In the genomic region with DNA sequence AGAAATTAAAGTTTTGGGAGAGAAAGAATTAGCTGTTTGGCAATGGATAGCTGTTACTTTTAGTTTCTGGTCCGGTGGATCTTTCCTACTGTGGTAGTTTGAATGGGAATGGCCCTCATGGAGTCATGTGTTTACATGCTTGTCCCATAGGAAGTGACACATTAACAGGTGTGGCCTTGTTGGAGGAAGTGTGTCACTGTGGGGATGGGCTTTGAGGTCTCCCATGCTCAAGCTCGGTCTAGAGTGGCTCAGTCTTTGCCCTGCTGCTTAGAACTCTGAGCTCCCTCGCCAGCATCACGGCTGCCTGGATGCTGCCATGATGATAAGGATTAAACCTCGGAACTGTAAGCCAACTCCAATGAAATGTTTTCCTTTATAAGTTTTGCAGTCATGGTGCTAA, we compare ENCODE assay signal across 13 mouse cellular contexts. TPM values are rescaled to one million over a fixed set of nuclear protein-coding genes. Genes with fewer than 3 reads are reported as not detected.
DNase-seq lines count a peak whose midpoint lies in the region; ATAC-seq and TF ChIP-seq lines count a peak whose summit lies in the region.
"Had no signal": no experiment of that assay in that cellular context is flagged by ENCODE, and none has a peak within 500 bp of the region (broad histone marks: within the 10 kb centered on the region; RNA-seq: fewer than 3 reads in every experiment).

No protein-coding gene starts in this region.

- no peak overlapping the region for H3K9ac ChIP-seq in hindbrain, postnatal 0 days (replicated peaks; ENCODE audit: low read length)
- H3K9ac ChIP-seq in hindbrain, embryonic 14.5 days = no peak overlapping the region
- no peak overlapping the region for H3K9ac ChIP-seq in neural tube, embryonic 12.5 days
- no peak overlapping the region for H3K9ac ChIP-seq in limb, embryonic 13.5 days
- H3K9ac ChIP-seq in stomach, embryonic 16.5 days (ENCODE audit: low read length) = no peak overlapping the region

- no peaks in the 10 kb centered on the region for H3K27me3 ChIP-seq in hindbrain, postnatal 0 days (ENCODE audit: insufficient read depth, low read length)
- H3K27me3 ChIP-seq in hindbrain, embryonic 14.5 days (ENCODE audit: control insufficient read depth, insufficient read depth, low read length) = no peaks in the 10 kb centered on the region
- no peaks in the 10 kb centered on the region for H3K27me3 ChIP-seq in neural tube, embryonic 12.5 days (replicated peaks)
- no peaks in the 10 kb centered on the region for H3K27me3 ChIP-seq in limb, embryonic 13.5 days
- H3K27me3 ChIP-seq in stomach, embryonic 16.5 days (ENCODE audit: control insufficient read depth, insufficient read depth, low read length) = no peaks in the 10 kb centered on the region

- H3K4me3 ChIP-seq in hindbrain, postnatal 0 days (ENCODE audit: low read length) = no peak overlapping the region
- no peak overlapping the region for H3K4me3 ChIP-seq in hindbrain, embryonic 14.5 days (replicated peaks; ENCODE audit: low read length)
- no peak overlapping the region for H3K4me3 ChIP-seq in neural tube, embryonic 12.5 days
- H3K4me3 ChIP-seq in limb, embryonic 13.5 days = no peak overlapping the region
- no peak overlapping the region for H3K4me3 ChIP-seq in stomach, embryonic 16.5 days (replicated peaks; ENCODE audit: low read length)

- no peak for DNase-seq in hindbrain, postnatal 0 days (ENCODE audit: low spot score)
- DNase-seq in hindbrain, embryonic 14.5 days (ENCODE audit: low spot score) = no peak
- no peak for DNase-seq in neural tube, embryonic 10.5 days (ENCODE audit: extremely low spot score, low spot score)
- no peak for DNase-seq in testis, postnatal 10 days (ENCODE audit: low spot score)
- DNase-seq in gastrocnemius, postnatal 4 days (ENCODE audit: low spot score in 2 of 2) = no peak
- DNase-seq: cerebellum, postnatal 25 days; heart, postnatal 36 days; lung, adult 2 months; right cerebral cortex, postnatal 4 days had no signal

- 75% methylated on average over 5 of the region's 5 CpGs for WGBS in hindbrain, postnatal 0 days
- 88% methylated on average over 5 of the region's 5 CpGs for WGBS in hindbrain, embryonic 14.5 days
- 87% methylated on average over 5 of the region's 5 CpGs for WGBS in neural tube, embryonic 12.5 days
- WGBS in limb, embryonic 13.5 days = 84% methylated on average over 5 of the region's 5 CpGs
- WGBS in stomach, embryonic 16.5 days = 84% methylated on average over 5 of the region's 5 CpGs

- H3K9me3 ChIP-seq in hindbrain, postnatal 0 days (ENCODE audit: low read length) = no peaks in the 10 kb centered on the region
- no peaks in the 10 kb centered on the region for H3K9me3 ChIP-seq in hindbrain, embryonic 14.5 days (ENCODE audit: control insufficient read depth, low read length)
- no peaks in the 10 kb centered on the region for H3K9me3 ChIP-seq in neural tube, embryonic 12.5 days
- no peaks in the 10 kb centered on the region for H3K9me3 ChIP-seq in limb, embryonic 13.5 days
- no peaks in the 10 kb centered on the region for H3K9me3 ChIP-seq in stomach, embryonic 16.5 days (replicated peaks; ENCODE audit: control insufficient read depth, low read length)

- no peaks in the 10 kb centered on the region for H3K4me1 ChIP-seq in hindbrain, postnatal 0 days (ENCODE audit: insufficient read depth, low read length)
- 0 out of 2 replicates have a peak, but pooled peaks cover 7% of the 10 kb centered on the region for H3K4me1 ChIP-seq in hindbrain, embryonic 14.5 days (replicated peaks; ENCODE audit: control insufficient read depth, insufficient read depth, low read length)
- no peaks in the 10 kb centered on the region; the same call in 1 of the 2 replicates for H3K4me1 ChIP-seq in neural tube, embryonic 12.5 days
- peaks cover 10% of the 10 kb centered on the region for H3K4me1 ChIP-seq in limb, embryonic 13.5 days
- H3K4me1 ChIP-seq in stomach, embryonic 16.5 days (ENCODE audit: control insufficient read depth, insufficient read depth, low read length) = peaks cover 2% of the 10 kb centered on the region; the same call in 1 of the 2 replicates

- H3K4me2 ChIP-seq in hindbrain, postnatal 0 days (ENCODE audit: low read depth, low read length) = peak overlapping the region; percentile 76
- no peak overlapping the region; the same call in 1 of the 2 replicates for H3K4me2 ChIP-seq in hindbrain, embryonic 14.5 days (replicated peaks)
- H3K4me2 ChIP-seq in neural tube, embryonic 12.5 days (replicated peaks) = peak overlapping the region; percentile 54; the same call in 1 of the 2 replicates
- peak overlapping the region; percentile 65; the same call in 1 of the 2 replicates for H3K4me2 ChIP-seq in limb, embryonic 13.5 days (replicated peaks)
- peak overlapping the region; percentile 58; the same call in 1 of the 2 replicates for H3K4me2 ChIP-seq in stomach, embryonic 16.5 days (ENCODE audit: low read depth, low read length)

- TF ChIP-seq CTCF in hindbrain, postnatal 0 days (IDR thresholded peaks at IDR 0.05; ENCODE audit: low read depth) = no peak

- ATAC-seq in hindbrain, postnatal 0 days = no peak
- no peak for ATAC-seq in hindbrain, embryonic 14.5 days (ENCODE audit: low FRiP score)
- ATAC-seq in neural tube, embryonic 12.5 days (ENCODE audit: low FRiP score, low read depth) = no peak
- ATAC-seq in limb, embryonic 13.5 days (ENCODE audit: low FRiP score, low read depth) = no peak
- no peak for ATAC-seq in stomach, embryonic 16.5 days (ENCODE audit: insufficient read depth, low FRiP score)

- H3K27ac ChIP-seq in hindbrain, postnatal 0 days = no peak overlapping the region
- H3K27ac ChIP-seq in hindbrain, embryonic 14.5 days = no peak overlapping the region
- H3K27ac ChIP-seq in neural tube, embryonic 12.5 days = no peak overlapping the region
- H3K27ac ChIP-seq in limb, embryonic 13.5 days = no peak overlapping the region
- H3K27ac ChIP-seq in stomach, embryonic 16.5 days (ENCODE audit: low read length) = no peak overlapping the region

- peaks cover 1% of the 10 kb centered on the region; the same call in 1 of the 2 replicates for H3K36me3 ChIP-seq in hindbrain, postnatal 0 days (ENCODE audit: insufficient read depth, low read length)
- H3K36me3 ChIP-seq in hindbrain, embryonic 14.5 days (replicated peaks; ENCODE audit: control insufficient read depth, insufficient read depth) = no peaks in the 10 kb centered on the region
- no peaks in the 10 kb centered on the region for H3K36me3 ChIP-seq in neural tube, embryonic 12.5 days
- peaks cover 7% of the 10 kb centered on the region for H3K36me3 ChIP-seq in limb, embryonic 13.5 days
- H3K36me3 ChIP-seq in stomach, embryonic 16.5 days (ENCODE audit: control insufficient read depth, insufficient read depth, low read length) = no peaks in the 10 kb centered on the region

RNA-seq across cellular contexts. Expression of gene Ctbs, which starts 1.8 kb away (rescaled TPM):
- total RNA-seq in hindbrain, postnatal 0 days (2014; rRNA removed) = 6.6 and 11.4 TPM in 2 replicates
- 5.7 and 6.2 TPM in 2 replicates for polyA plus RNA-seq in hindbrain, postnatal 0 days (2015; fragmentation: Nextera tagmentation; extraction: Ambion mirVana)
- polyA plus RNA-seq in hindbrain, embryonic 14.5 days (2014; fragmentation: Nextera tagmentation; extraction: Ambion mirVana) = 4.7 and 6.4 TPM in 2 replicates
- polyA plus RNA-seq in neural tube, embryonic 12.5 days (2016; fragmentation: Nextera tagmentation; extraction: Ambion mirVana) = 5.2 and 5.6 TPM in 2 replicates
- polyA plus RNA-seq in limb, embryonic 13.5 days (2015; fragmentation: Nextera tagmentation; extraction: Ambion mirVana) = 8.5 and 8.7 TPM in 2 replicates
- 11.5 and 12.7 TPM in 2 replicates for polyA plus RNA-seq in stomach, embryonic 16.5 days (2015; fragmentation: Nextera tagmentation; extraction: Ambion mirVana)
- total RNA-seq in gastrocnemius, postnatal 4 days (2021) = 1 to 10 TPM; 7.9 to 8.6 TPM

RNA-seq across cellular contexts. Expression of gene Ssx2ip, which starts 46.9 kb away (rescaled TPM):
- 21.7 and 23.6 TPM in 2 replicates for total RNA-seq in hindbrain, postnatal 0 days (2014; rRNA removed)
- polyA plus RNA-seq in hindbrain, postnatal 0 days (2015; fragmentation: Nextera tagmentation; extraction: Ambion mirVana) = 21.7 and 23.5 TPM in 2 replicates
- 16.8 and 20.5 TPM in 2 replicates for polyA plus RNA-seq in hindbrain, embryonic 14.5 days (2014; fragmentation: Nextera tagmentation; extraction: Ambion mirVana)
- 19.0 and 21.6 TPM in 2 replicates for polyA plus RNA-seq in neural tube, embryonic 12.5 days (2016; fragmentation: Nextera tagmentation; extraction: Ambion mirVana)
- 18.7 and 18.9 TPM in 2 replicates for polyA plus RNA-seq in limb, embryonic 13.5 days (2015; fragmentation: Nextera tagmentation; extraction: Ambion mirVana)
- polyA plus RNA-seq in stomach, embryonic 16.5 days (2015; fragmentation: Nextera tagmentation; extraction: Ambion mirVana) = 27.3 and 27.7 TPM in 2 replicates
- total RNA-seq in gastrocnemius, postnatal 4 days (2021) = 10 to 100 TPM; 20.2 to 22.6 TPM

RNA-seq across cellular contexts. Expression of gene Spata1, which starts 48.2 kb away (rescaled TPM):
- total RNA-seq in hindbrain, postnatal 0 days (2014; rRNA removed) = 1.4 and 5.6 TPM in 2 replicates
- polyA plus RNA-seq in hindbrain, postnatal 0 days (2015; fragmentation: Nextera tagmentation; extraction: Ambion mirVana) = 3.2 and 4.9 TPM in 2 replicates
- 4.0 and 6.0 TPM in 2 replicates for polyA plus RNA-seq in hindbrain, embryonic 14.5 days (2014; fragmentation: Nextera tagmentation; extraction: Ambion mirVana)
- polyA plus RNA-seq in neural tube, embryonic 12.5 days (2016; fragmentation: Nextera tagmentation; extraction: Ambion mirVana) = 7.6 and 8.0 TPM in 2 replicates
- polyA plus RNA-seq in limb, embryonic 13.5 days (2015; fragmentation: Nextera tagmentation; extraction: Ambion mirVana) = 9.1 and 10.8 TPM in 2 replicates
- polyA plus RNA-seq in stomach, embryonic 16.5 days (2015; fragmentation: Nextera tagmentation; extraction: Ambion mirVana) = 3.1 and 4.1 TPM in 2 replicates
- total RNA-seq in gastrocnemius, postnatal 4 days (2021) = 1 to 10 TPM; 3.3 to 3.5 TPM
- polyA plus RNA-seq: erythroblast, embryonic 14.5 days had no signal

RNA-seq across cellular contexts. Expression of gene Gng5, which starts 48.2 kb away (rescaled TPM):
- total RNA-seq in hindbrain, postnatal 0 days (2014; rRNA removed) = 100 and 119 TPM in 2 replicates
- 411 and 424 TPM in 2 replicates for polyA plus RNA-seq in hindbrain, postnatal 0 days (2015; fragmentation: Nextera tagmentation; extraction: Ambion mirVana)
- 339 and 421 TPM in 2 replicates for polyA plus RNA-seq in hindbrain, embryonic 14.5 days (2014; fragmentation: Nextera tagmentation; extraction: Ambion mirVana)
- 756 and 823 TPM in 2 replicates for polyA plus RNA-seq in neural tube, embryonic 12.5 days (2016; fragmentation: Nextera tagmentation; extraction: Ambion mirVana)
- 947 and 968 TPM in 2 replicates for polyA plus RNA-seq in limb, embryonic 13.5 days (2015; fragmentation: Nextera tagmentation; extraction: Ambion mirVana)
- polyA plus RNA-seq in stomach, embryonic 16.5 days (2015; fragmentation: Nextera tagmentation; extraction: Ambion mirVana) = 885 and 955 TPM in 2 replicates
- total RNA-seq in gastrocnemius, postnatal 4 days (2021) = 100 to 1,000 TPM; 238 to 270 TPM
